Mouse (Mus musculus) lung, postnatal 0 days (tissue): ENCODE measurements at regions not wholly inside any gene's neighbourhood (a gene's known extent, or its start where the extent isn't known, plus 50 kb on each side); places are given as distances from the start of the nearest gene placed in this dataset.
"Not testable (repeated sequence)": the region's sequence is repeated elsewhere in the genome, so short reads cannot be mapped to it uniquely, and the experiment has no call there.

Source experiments
- ATAC-seq: fragments of 200-750 bp; cut with Nextera tagmentation; 2 replicates; pipeline ENCODE4 v1.8.0; 2017; ENCODE audit warnings: moderate library complexity
- DNase-seq: peaks from one replicate; pipeline ENCODE4 v3.0.0-alpha.2; 2016; ENCODE audit warnings: low spot score
- H3K27ac ChIP-seq: fragments of 300-500 bp; sonication (generic); 2 replicates; pipeline ENCODE4 v1.5.1; 2014; ENCODE audit warnings: antibody characterized with exemption, mild to moderate bottlenecking, low read length, mixed read lengths
- H3K27me3 ChIP-seq: fragments of 300-500 bp; sonication (generic); replicated peaks from 2 replicates; pipeline ENCODE4 v1.6.1; 2014; ENCODE audit warnings: low read length, mixed read lengths; ENCODE audit not compliant: insufficient read depth
- H3K36me3 ChIP-seq: fragments of 300-500 bp; sonication (generic); 2 replicates; pipeline ENCODE4 v1.6.1; 2014; ENCODE audit warnings: low read length, mixed read lengths; ENCODE audit not compliant: insufficient read depth
- H3K4me1 ChIP-seq: fragments of 300-500 bp; sonication (generic); 2 replicates; pipeline ENCODE4 v1.6.1; 2014; ENCODE audit warnings: antibody characterized with exemption, low read depth, low read length, mixed read lengths; ENCODE audit not compliant: insufficient read depth
- H3K4me2 ChIP-seq: fragments of 300-500 bp; sonication (generic); replicated peaks from 2 replicates; pipeline ENCODE4 v1.6.1; 2014; ENCODE audit warnings: low read depth, mild to moderate bottlenecking, low read length, moderate library complexity, mixed read lengths
- H3K4me3 ChIP-seq: fragments of 300-500 bp; sonication (generic); 2 replicates; pipeline ENCODE4 v1.5.1; 2014; ENCODE audit warnings: low read depth, low read length
- H3K9ac ChIP-seq: fragments of 300-500 bp; sonication (generic); replicated peaks from 2 replicates; pipeline ENCODE4 v1.6.1; 2014; ENCODE audit warnings: low read depth, mild to moderate bottlenecking
- H3K9me3 ChIP-seq: fragments of 300-500 bp; sonication (generic); 2 replicates; pipeline ENCODE4 v1.6.1; 2016; ENCODE audit warnings: low read length, mixed read lengths
- CTCF ChIP-seq: IDR thresholded peaks from 2 replicates; pipeline ENCODE4 v1.5.1; 2016; ENCODE audit warnings: antibody characterized with exemption, mild to moderate bottlenecking
- EP300 ChIP-seq: IDR thresholded peaks from 2 replicates; pipeline ENCODE4 v1.6.1; 2016; ENCODE audit warnings: antibody characterized with exemption, mild to moderate bottlenecking, control low read depth
- WGBS: fragments of 180-500 bp; shearing (Covaris S2); extraction: QIAGEN DNeasy Blood & Tissue Kit; methylation state at CpG from one replicate; pipeline ENCODE4 v1.1.7; 2014; 5-methylcytosine and 5-hydroxymethylcytosine counted together

GRCm38 (mm10) chr15:93025791-93026190 is 249.2 kb downstream of the Gxylt1 start:
- no peak overlapping the region for H3K9ac ChIP-seq
- no peaks in the 10 kb centered on the region for H3K36me3 ChIP-seq
- no peaks in the 10 kb centered on the region for H3K9me3 ChIP-seq
- H3K4me3 ChIP-seq: no peak overlapping the region
- no peak overlapping the region for H3K4me2 ChIP-seq
- no peaks in the 10 kb centered on the region for H3K4me1 ChIP-seq
- no peak overlapping the region for H3K27ac ChIP-seq
- TF ChIP-seq EP300 (no peak), CTCF (no peak)
- 64% methylated on average over 9 of the region's 9 CpGs for WGBS
- ATAC-seq (no peak), DNase-seq (no peak)
- no peaks in the 10 kb centered on the region for H3K27me3 ChIP-seq

DNA sequence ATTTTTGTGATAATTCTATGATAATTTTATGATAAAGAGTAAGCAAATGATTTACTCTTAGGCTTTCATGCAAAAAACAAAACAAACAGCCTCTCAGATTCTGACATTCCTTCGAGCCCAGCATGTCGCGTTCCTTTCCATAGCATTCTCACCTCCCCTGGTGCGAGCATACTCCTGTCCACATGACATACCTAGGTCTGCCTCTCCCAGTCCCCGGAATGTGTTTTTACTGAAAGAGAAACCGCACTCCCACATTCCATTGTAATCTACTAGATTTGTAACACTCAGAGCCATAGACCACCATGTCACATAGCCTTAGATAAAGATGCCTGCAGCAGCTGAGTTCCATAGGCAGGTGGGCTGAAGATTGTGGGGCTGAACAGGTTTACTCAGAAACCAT is 250.8 kb downstream of the Gxylt1 start:
- Histone ChIP-seq H3K36me3 (no peaks in the 10 kb centered on the region), H3K9ac (no peak overlapping the region), H3K27ac (no peak overlapping the region), H3K4me2 (no peak overlapping the region), H3K9me3 (no peaks in the 10 kb centered on the region), H3K27me3 (no peaks in the 10 kb centered on the region), H3K4me1 (no peaks in the 10 kb centered on the region), H3K4me3 (no peak overlapping the region)
- DNase-seq: peak; percentile 11
- TF ChIP-seq EP300: no peak
- no peak for TF ChIP-seq CTCF
- ATAC-seq: peak; percentile 65
- WGBS: 40% methylated on average over 6 of the region's 6 CpGs

- Histone ChIP-seq H3K4me1 (no peaks in the 10 kb centered on the region), H3K9me3 (no peaks in the 10 kb centered on the region), H3K4me2 (no peak overlapping the region), H3K27me3 (no peaks in the 10 kb centered on the region), H3K27ac (no peak overlapping the region), H3K4me3 (no peak overlapping the region), H3K36me3 (no peaks in the 10 kb centered on the region), H3K9ac (no peak overlapping the region)
- 57% methylated on average over 5 of the region's 5 CpGs for WGBS
- no peak for TF ChIP-seq CTCF
- no peak for TF ChIP-seq EP300
- ATAC-seq (no peak), DNase-seq (no peak)
Measured at GRCm38 (mm10) chr15:93011166-93011565, 263.8 kb downstream of the Gxylt1 start.

DNA sequence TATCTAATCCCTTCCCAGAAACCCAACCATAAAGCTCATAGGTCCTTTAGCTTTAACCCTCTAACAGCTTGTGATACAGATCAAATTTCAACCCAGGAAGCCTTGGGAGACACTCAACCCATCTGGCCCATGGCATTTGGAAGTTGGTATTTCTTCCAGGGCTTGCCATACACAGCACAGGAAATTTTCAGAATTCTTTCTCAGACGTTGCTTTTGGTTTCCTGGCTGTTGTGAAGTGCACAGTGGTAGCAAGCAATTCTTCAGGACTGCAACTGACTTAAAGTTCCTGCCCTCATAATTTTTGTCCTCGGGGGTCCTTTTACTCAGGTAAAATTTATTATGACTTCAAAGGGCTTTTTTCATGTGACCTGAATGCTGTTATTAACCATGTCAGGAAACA is 264.4 kb downstream of the Gxylt1 start:
- 21% methylated on average over 2 of the region's 2 CpGs for WGBS
- no peak overlapping the region for H3K4me2 ChIP-seq
- DNase-seq (no peak), ATAC-seq (no peak)
- H3K27me3 ChIP-seq: no peaks in the 10 kb centered on the region
- no peak overlapping the region for H3K9ac ChIP-seq
- H3K4me1 ChIP-seq: no peaks in the 10 kb centered on the region
- H3K36me3 ChIP-seq: no peaks in the 10 kb centered on the region
- TF ChIP-seq EP300 (no peak), CTCF (no peak)
- no peaks in the 10 kb centered on the region for H3K9me3 ChIP-seq
- H3K4me3 ChIP-seq: no peak overlapping the region
- H3K27ac ChIP-seq: no peak overlapping the region

GRCm38 (mm10) chr15:93005751-93006231 is 269.2 kb downstream of the Gxylt1 start:
- 20% methylated on average over 7 of the region's 7 CpGs for WGBS
- no peaks in the 10 kb centered on the region for H3K9me3 ChIP-seq
- DNase-seq: peak; percentile 17
- H3K4me2 ChIP-seq: no peak overlapping the region
- no peak overlapping the region for H3K4me3 ChIP-seq
- H3K27me3 ChIP-seq: no peaks in the 10 kb centered on the region
- no peak overlapping the region for H3K9ac ChIP-seq
- no peak overlapping the region for H3K27ac ChIP-seq
- H3K36me3 ChIP-seq: no peaks in the 10 kb centered on the region
- ATAC-seq: peak; percentile 53
- peaks cover 5% of the 10 kb centered on the region; the same call in 1 of the 2 replicates for H3K4me1 ChIP-seq
- TF ChIP-seq CTCF (no peak), EP300 (no peak)

DNA sequence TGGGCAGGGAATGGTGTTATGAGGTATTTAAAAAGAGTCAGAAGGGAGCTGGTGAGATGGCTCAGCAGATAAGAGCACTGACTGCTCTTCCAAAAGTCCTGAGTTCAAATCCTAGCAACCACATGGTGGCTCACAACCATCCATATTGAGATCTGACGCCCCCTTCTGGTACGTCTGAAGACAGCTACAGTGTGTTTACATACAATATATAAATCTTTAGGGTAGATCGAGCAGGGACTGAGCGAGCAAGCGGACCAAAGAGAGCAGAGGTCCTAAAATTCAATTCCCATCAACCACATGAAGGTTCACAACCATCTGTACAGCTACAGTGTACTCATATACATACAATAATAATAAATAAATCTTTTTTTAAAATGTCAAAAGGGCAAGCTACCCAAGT is 269.8 kb downstream of the Gxylt1 start:
- H3K4me3 ChIP-seq, DNase-seq, H3K9me3 ChIP-seq, ATAC-seq, H3K4me2 ChIP-seq, H3K36me3 ChIP-seq, H3K27ac ChIP-seq, H3K4me1 ChIP-seq, H3K27me3 ChIP-seq, H3K9ac ChIP-seq: not testable (repeated sequence)
- 91% methylated on average over 5 of the region's 5 CpGs for WGBS

GRCm38 (mm10) chr15:93004551-93004950 is 270.4 kb downstream of the Gxylt1 start:
- no peaks in the 10 kb centered on the region for H3K27me3 ChIP-seq
- no peak overlapping the region for H3K9ac ChIP-seq
- WGBS: 87% methylated on average over 7 of the region's 7 CpGs
- ATAC-seq (no peak), DNase-seq (no peak)
- no peaks in the 10 kb centered on the region for H3K36me3 ChIP-seq
- H3K9me3 ChIP-seq: no peaks in the 10 kb centered on the region
- no peak overlapping the region for H3K4me2 ChIP-seq
- H3K4me3 ChIP-seq: no peak overlapping the region
- peaks cover 5% of the 10 kb centered on the region; the same call in 1 of the 2 replicates for H3K4me1 ChIP-seq
- H3K27ac ChIP-seq: no peak overlapping the region
- no peak for TF ChIP-seq EP300
- TF ChIP-seq CTCF: no peak
